Mouse (Mus musculus): ENCODE measurements at regions not wholly inside any gene's neighbourhood (a gene's known extent, or its start where the extent isn't known, plus 50 kb on each side); places are given as distances from the start of the nearest gene placed in this dataset.
A peak's percentile ranks its signal among the peaks of the same experiment; 100 is the strongest.

- DNase-seq (ENCODE audit: low spot score): no peak
Observed at GRCm38 (mm10) chr6:17157270-17157669, 92.3 kb downstream of the Tes start.

- DNase-seq (ENCODE audit: low spot score): peak; percentile 59
Observed at GRCm38 (mm10) chr6:17169971-17170781, 105.2 kb downstream of the Tes start.

- peak; percentile 40 for DNase-seq (ENCODE audit: low spot score)
Observed at GRCm38 (mm10) chr6:17170782-17171272, 105.9 kb downstream of the Tes start.

GRCm38 (mm10) chr6:17171273-17172011, 106.5 kb downstream of the Tes start:
- peak; percentile 75 for DNase-seq (ENCODE audit: low spot score)

GRCm38 (mm10) chr6:17172050-17172449, 107.1 kb downstream of the Tes start:
- no peak for DNase-seq (ENCODE audit: low spot score)

GRCm38 (mm10) chr6:17177153-17177552, 103.8 kb upstream of the Cav2 start:
- DNase-seq (ENCODE audit: low spot score): no peak

GRCm38 (mm10) chr6:17179476-17179875, 101.5 kb upstream of the Cav2 start:
- DNase-seq (ENCODE audit: low spot score): no peak

GRCm38 (mm10) chr6:17186604-17187003, 94.4 kb upstream of the Cav2 start:
- no peak for DNase-seq (ENCODE audit: low spot score)

GRCm38 (mm10) chr6:17187106-17187505, 93.9 kb upstream of the Cav2 start:
- DNase-seq (ENCODE audit: low spot score): no peak

GRCm38 (mm10) chr6:17195538-17195937, 85.4 kb upstream of the Cav2 start:
- no peak for DNase-seq (ENCODE audit: low spot score)

GRCm38 (mm10) chr6:17197728-17198397, 83.1 kb upstream of the Cav2 start:
- peak; percentile 36 for DNase-seq (ENCODE audit: low spot score)

- no peak for DNase-seq (ENCODE audit: low spot score)
Observed at GRCm38 (mm10) chr6:17198876-17199275, 82.1 kb upstream of the Cav2 start.

- DNase-seq (ENCODE audit: low spot score): no peak
Observed at GRCm38 (mm10) chr6:17201916-17202636, 78.9 kb upstream of the Cav2 start.

GRCm38 (mm10) chr6:17203302-17203701, 77.7 kb upstream of the Cav2 start:
- no peak for DNase-seq (ENCODE audit: low spot score)

- no peak for DNase-seq (ENCODE audit: low spot score)
Observed at GRCm38 (mm10) chr6:17203900-17204686, 76.9 kb upstream of the Cav2 start.

- DNase-seq (ENCODE audit: low spot score): no peak
Observed at GRCm38 (mm10) chr6:17206932-17207331, 74.1 kb upstream of the Cav2 start.

- no peak for DNase-seq (ENCODE audit: low spot score)
Observed at GRCm38 (mm10) chr6:17209792-17210191, 71.2 kb upstream of the Cav2 start.

- peak; percentile 19 for DNase-seq (ENCODE audit: low spot score)
Observed at GRCm38 (mm10) chr6:17211346-17211745, 69.6 kb upstream of the Cav2 start.

GRCm38 (mm10) chr6:17214774-17215173, 66.2 kb upstream of the Cav2 start:
- no peak for DNase-seq (ENCODE audit: low spot score)

GRCm38 (mm10) chr6:17216442-17216841, 64.5 kb upstream of the Cav2 start:
- DNase-seq (ENCODE audit: low spot score): no peak

- DNase-seq (ENCODE audit: low spot score): no peak
Observed at GRCm38 (mm10) chr6:17223744-17224143, 57.2 kb upstream of the Cav2 start.

Data from urinary bladder, postnatal 14 days (tissue).